Mouse (Mus musculus) midbrain, postnatal 0 days (tissue): Measurements from ENCODE around the gene T2. TPM values are rescaled to one million over a fixed set of nuclear protein-coding genes. Genes with fewer than 3 reads are reported as not detected.
A peak's percentile ranks its signal among the peaks of the same experiment; 100 is the strongest.

Source experiments
- ATAC-seq: fragments of 200-750 bp; cut with Nextera tagmentation; 2 replicates; pipeline ENCODE4 v1.8.0; 2017; ENCODE audit warnings: moderate number of reproducible peaks, mild to moderate bottlenecking, moderate TSS enrichment, moderate library complexity; ENCODE audit not compliant: low FRiP score
- DNase-seq: peaks from one replicate; pipeline ENCODE4 v3.0.0-alpha.2; 2015; ENCODE audit warnings: low spot score
- H3K27ac ChIP-seq: fragments of 300-500 bp; sonication (generic); 2 replicates; pipeline ENCODE4 v1.5.1; 2014; ENCODE audit warnings: low read depth, mild to moderate bottlenecking, low read length, mixed read lengths
- H3K27me3 ChIP-seq: fragments of 300-500 bp; sonication (generic); 2 replicates; pipeline ENCODE4 v1.6.1; 2014; ENCODE audit warnings: low read length, control low read depth, mixed read lengths; ENCODE audit not compliant: insufficient read depth
- H3K36me3 ChIP-seq: fragments of 300-500 bp; sonication (generic); 2 replicates; pipeline ENCODE4 v1.6.1; 2014; ENCODE audit warnings: low read length, control low read depth, mixed read lengths; ENCODE audit not compliant: insufficient read depth
- H3K4me1 ChIP-seq: fragments of 300-500 bp; sonication (generic); 2 replicates; pipeline ENCODE4 v1.6.1; 2014; ENCODE audit warnings: mild to moderate bottlenecking, control low read depth, antibody characterized with exemption, low read length, mixed read lengths; ENCODE audit not compliant: insufficient read depth
- H3K4me2 ChIP-seq: fragments of 300-500 bp; sonication (generic); 2 replicates; pipeline ENCODE4 v1.6.1; 2014; ENCODE audit warnings: low read depth, mild to moderate bottlenecking, low read length, mixed read lengths; ENCODE audit not compliant: poor library complexity, severe bottlenecking
- H3K4me3 ChIP-seq: fragments of 300-500 bp; sonication (generic); 2 replicates; pipeline ENCODE4 v1.5.1; 2014; ENCODE audit warnings: low read depth, mild to moderate bottlenecking, low read length, moderate library complexity
- H3K9ac ChIP-seq: fragments of 300-500 bp; sonication (generic); replicated peaks from 2 replicates; pipeline ENCODE4 v1.6.1; 2014; ENCODE audit warnings: mild to moderate bottlenecking, low read length, moderate library complexity, mixed read lengths; ENCODE audit not compliant: poor library complexity, severe bottlenecking
- H3K9me3 ChIP-seq: fragments of 300-500 bp; sonication (generic); 2 replicates; pipeline ENCODE4 v1.6.1; 2016; ENCODE audit warnings: low read length, control low read depth
- CTCF ChIP-seq: IDR thresholded peaks from 2 replicates; pipeline ENCODE4 v1.5.1; 2016; ENCODE audit warnings: antibody characterized with exemption, mild to moderate bottlenecking
- WGBS: fragments of 180-500 bp; shearing (Covaris S2); extraction: QIAGEN DNeasy Blood & Tissue Kit; methylation state at CpG from one replicate; pipeline ENCODE4 v1.1.7; 2014; 5-methylcytosine and 5-hydroxymethylcytosine counted together
- polyA plus RNA-seq: library from polyadenylated mRNA; unstranded; fragments of >200 nt; fragmentation: Nextera tagmentation; extraction: Ambion mirVana; gene quantifications from 2 replicates; pipeline ENCODE4 v1.2.1, GENCODE M21; 2015
- total RNA-seq: library from RNA; depleted of rRNA; stranded (reverse); fragments of >200 nt; gene quantifications from 2 replicates; pipeline ENCODE4 v1.2.3, GENCODE M21; 2014

Gene T2
- total and polyA plus RNA-seq, 2 experiments from 2014 or later = 0.38 to 0.81 TPM

GRCm38 (mm10) chr17:8357498-8357897, 1.7 kb downstream of the T2 start:
- Histone ChIP-seq H3K4me1 (peaks cover 5% of the 10 kb centered on the region; the same call in 1 of the 2 replicates), H3K27me3 (no peaks in the 10 kb centered on the region), H3K36me3 (no peaks in the 10 kb centered on the region), H3K9me3 (no peaks in the 10 kb centered on the region), H3K27ac (no peak overlapping the region), H3K9ac (no peak overlapping the region), H3K4me2 (no peak overlapping the region), H3K4me3 (no peak overlapping the region)
- 87% methylated on average over 6 of the region's 6 CpGs for WGBS
- no peak for ATAC-seq
- no peak for TF ChIP-seq CTCF
- DNase-seq = no peak

- Histone ChIP-seq H3K4me1 (peaks cover 5% of the 10 kb centered on the region; the same call in 1 of the 2 replicates), H3K4me2 (no peak overlapping the region), H3K27ac (peak overlapping the region; percentile 26; the same call in 1 of the 2 replicates), H3K9me3 (no peaks in the 10 kb centered on the region), H3K4me3 (no peak overlapping the region), H3K9ac (no peak overlapping the region), H3K36me3 (no peaks in the 10 kb centered on the region), H3K27me3 (no peaks in the 10 kb centered on the region)
- TF ChIP-seq CTCF = no peak
- ATAC-seq = no peak
- WGBS = 77% methylated on average over 5 of the region's 5 CpGs
- DNase-seq = no peak
Measured at GRCm38 (mm10) chr17:8360876-8361275, 5.1 kb downstream of the T2 start.

- peaks cover 8% of the 10 kb centered on the region for H3K4me1 ChIP-seq
- 46% methylated on average over 10 of the region's 10 CpGs for WGBS
- peak overlapping the region; percentile 26; the same call in 1 of the 2 replicates for H3K27ac ChIP-seq
- no peak overlapping the region for H3K4me3 ChIP-seq
- H3K4me2 ChIP-seq = no peak overlapping the region
- no peak overlapping the region for H3K9ac ChIP-seq
- peak; percentile 67 for ATAC-seq
- no peaks in the 10 kb centered on the region for H3K9me3 ChIP-seq
- no peaks in the 10 kb centered on the region for H3K27me3 ChIP-seq
- no peak for TF ChIP-seq CTCF
- H3K36me3 ChIP-seq = no peaks in the 10 kb centered on the region
- DNase-seq = peak; percentile 58
Measured at GRCm38 (mm10) chr17:8361281-8362103, 5.7 kb downstream of the T2 start.

- Histone ChIP-seq H3K4me1 (peaks cover 41% of the 10 kb centered on the region), H3K4me3 (no peak overlapping the region), H3K9ac (peak overlapping the region; percentile 55), H3K9me3 (no peaks in the 10 kb centered on the region), H3K27me3 (no peaks in the 10 kb centered on the region), H3K27ac (peak overlapping the region; percentile 100), H3K4me2 (peak overlapping the region; percentile 39), H3K36me3 (no peaks in the 10 kb centered on the region)
- WGBS = 6% methylated on average over 20 of the region's 20 CpGs
- DNase-seq (peak; percentile 79), ATAC-seq (peak; percentile 71)
- no peak for TF ChIP-seq CTCF
Measured at GRCm38 (mm10) chr17:8367514-8368480, 12.0 kb downstream of the T2 start.

- DNase-seq = peak; percentile 97
- H3K27me3 ChIP-seq = no peaks in the 10 kb centered on the region
- no peak; the same call in 1 of the 2 replicates for TF ChIP-seq CTCF
- 2% methylated on average over 8 of the region's 8 CpGs for WGBS
- peak; percentile 87 for ATAC-seq
- peak overlapping the region; percentile 35 for H3K4me2 ChIP-seq
- peaks cover 41% of the 10 kb centered on the region for H3K4me1 ChIP-seq
- no peak overlapping the region for H3K4me3 ChIP-seq
- no peaks in the 10 kb centered on the region for H3K9me3 ChIP-seq
- H3K27ac ChIP-seq = peak overlapping the region; percentile 100
- no peaks in the 10 kb centered on the region for H3K36me3 ChIP-seq
- H3K9ac ChIP-seq = peak overlapping the region; percentile 44; the same call in 1 of the 2 replicates
Measured at GRCm38 (mm10) chr17:8368570-8368969, 12.8 kb downstream of the T2 start.
